Comparison of ENCODE assay signal across 25 mouse cellular contexts in genomic region chr5:150412750-150413450, GRCm38 (mm10).
DNase-seq lines count a peak whose midpoint lies in the region; ATAC-seq lines count a peak whose summit lies in the region.
"Had no signal": no experiment of that assay in that cellular context is flagged by ENCODE, and none has a peak within 500 bp of the region (broad histone marks: within the 10 kb centered on the region; RNA-seq: fewer than 3 reads in every experiment).

No protein-coding gene starts in this region.

- H3K9ac ChIP-seq in heart, embryonic 11.5 days (ENCODE audit: low read depth, low read length), result no peak overlapping the region
- H3K9ac ChIP-seq in liver, embryonic 11.5 days (ENCODE audit: low read depth, low read length), result no peak overlapping the region
- H3K9ac ChIP-seq in liver, embryonic 12.5 days, result no peak overlapping the region
- H3K9ac ChIP-seq: forebrain, postnatal 0 days; hindbrain, embryonic 12.5 days; hindbrain, embryonic 15.5 days had no signal

- no peaks in the 10 kb centered on the region for H3K27me3 ChIP-seq in heart, embryonic 11.5 days (ENCODE audit: control insufficient read depth, insufficient read depth, low read length)
- no peaks in the 10 kb centered on the region for H3K27me3 ChIP-seq in liver, embryonic 11.5 days (replicated peaks; ENCODE audit: control insufficient read depth, insufficient read depth, low read length)
- H3K27me3 ChIP-seq in liver, embryonic 12.5 days (replicated peaks), result no peaks in the 10 kb centered on the region
- H3K27me3 ChIP-seq: CH12.LX; hindbrain, embryonic 12.5 days; hindbrain, embryonic 15.5 days; Patski had no signal

- WGBS in heart, embryonic 11.5 days (ENCODE audit: insufficient replicate concordance), result 47% methylated on average over 12 of the region's 12 CpGs
- 51% methylated on average over 12 of the region's 12 CpGs for WGBS in liver, embryonic 11.5 days
- 44% methylated on average over 12 of the region's 12 CpGs for WGBS in liver, embryonic 12.5 days (ENCODE audit: insufficient replicate concordance)

- H3K4me1 ChIP-seq in heart, embryonic 11.5 days (ENCODE audit: control insufficient read depth, insufficient read depth, low read length), result peaks cover 7% of the 10 kb centered on the region; the same call in 1 of the 2 replicates
- H3K4me1 ChIP-seq in liver, embryonic 11.5 days (replicated peaks; ENCODE audit: control insufficient read depth, insufficient read depth, low read length), result peaks cover 4% of the 10 kb centered on the region; the same call in 1 of the 2 replicates
- H3K4me1 ChIP-seq in liver, embryonic 12.5 days, result no peaks in the 10 kb centered on the region
- H3K4me1 ChIP-seq: hindbrain, embryonic 12.5 days; hindbrain, embryonic 15.5 days had no signal

- peaks cover 11% of the 10 kb centered on the region for H3K9me3 ChIP-seq in heart, embryonic 11.5 days (replicated peaks; ENCODE audit: control insufficient read depth, low read length)
- no peaks in the 10 kb centered on the region for H3K9me3 ChIP-seq in liver, embryonic 11.5 days (ENCODE audit: control insufficient read depth, low read length)
- peaks cover 8% of the 10 kb centered on the region for H3K9me3 ChIP-seq in liver, embryonic 12.5 days (replicated peaks)
- H3K9me3 ChIP-seq: hindbrain, embryonic 15.5 days had no signal

- H3K36me3 ChIP-seq in heart, embryonic 11.5 days (ENCODE audit: control insufficient read depth, insufficient read depth, low read length), result peaks cover 26% of the 10 kb centered on the region
- H3K36me3 ChIP-seq in liver, embryonic 11.5 days (ENCODE audit: control insufficient read depth, insufficient read depth, low read length), result peaks cover 6% of the 10 kb centered on the region; the same call in 1 of the 2 replicates
- peaks cover 12% of the 10 kb centered on the region for H3K36me3 ChIP-seq in liver, embryonic 12.5 days
- H3K36me3 ChIP-seq: forebrain, embryonic 10.5 days; G1E had no signal

- no peak overlapping the region for H3K4me2 ChIP-seq in heart, embryonic 11.5 days
- no peak overlapping the region for H3K4me2 ChIP-seq in liver, embryonic 11.5 days
- H3K4me2 ChIP-seq in liver, embryonic 12.5 days, result no peak overlapping the region
- H3K4me2 ChIP-seq: hindbrain, embryonic 12.5 days; hindbrain, embryonic 15.5 days had no signal

- H3K4me3 ChIP-seq in heart, embryonic 11.5 days (ENCODE audit: low read depth, low read length), result no peak overlapping the region
- H3K4me3 ChIP-seq in liver, embryonic 11.5 days (ENCODE audit: low read depth, low read length), result no peak overlapping the region
- H3K4me3 ChIP-seq in liver, embryonic 12.5 days, result no peak overlapping the region
- H3K4me3 ChIP-seq: forebrain, embryonic 10.5 days; gastrocnemius, adult 2 months; hindbrain, embryonic 12.5 days; hindbrain, embryonic 15.5 days had no signal

- no peak for ATAC-seq in heart, embryonic 11.5 days (replicated peaks; ENCODE audit: insufficient number of reproducible peaks, low FRiP score, low TSS enrichment)
- 0 out of 2 replicates have a peak, but pooled peaks have one; percentile 20 for ATAC-seq in liver, embryonic 11.5 days (replicated peaks; ENCODE audit: low FRiP score)
- ATAC-seq in liver, embryonic 12.5 days, result no peak
- ATAC-seq: forebrain, embryonic 14.5 days; forebrain, postnatal 0 days; Patski had no signal

- no peak overlapping the region for H3K27ac ChIP-seq in heart, embryonic 11.5 days (ENCODE audit: low read depth, low read length)
- H3K27ac ChIP-seq in liver, embryonic 11.5 days (ENCODE audit: low read depth, low read length), result no peak overlapping the region
- H3K27ac ChIP-seq in liver, embryonic 12.5 days, result no peak overlapping the region
- H3K27ac ChIP-seq: forebrain, embryonic 10.5 days; gastrocnemius, adult 2 months; hindbrain, embryonic 12.5 days; hindbrain, embryonic 15.5 days had no signal

- DNase-seq in heart, adult 11 months, result peak; percentile 91
- DNase-seq in liver, embryonic 11.5 days (ENCODE audit: low spot score), result no peak
- peak; percentile 43 for DNase-seq in thymus, postnatal 4 days
- no peak for DNase-seq in thymus, postnatal 10 days (ENCODE audit: low spot score in 2 of 2)
- no peak for DNase-seq in neural tube, embryonic 10.5 days (ENCODE audit: extremely low spot score, low spot score)
- DNase-seq in ovary, postnatal 10 days (ENCODE audit: low spot score), result no peak
- DNase-seq: adrenal gland, postnatal 10 days; adrenal gland, postnatal 36 days; cerebellum, adult 18-20 months; cerebellum, adult 9-10 months; cerebellum, postnatal 14 days; forebrain, postnatal 0 days; gastrocnemius, adult 2 months; gastrocnemius, postnatal 14 days; heart, adult 18-20 months; heart, postnatal 10 days had no signal

Comparison
In these comparisons a context has a peak if more than half of its experiments do, and no peak if none do; other contexts are left out.
1. DNase-seq: peak in heart, adult 11 months (single experiment) and thymus, postnatal 4 days (single experiment); none in liver, embryonic 11.5 days (single experiment), thymus, postnatal 10 days (0 of 2), neural tube, embryonic 10.5 days (single experiment) and ovary, postnatal 10 days (single experiment).